Mouse (Mus musculus) thymus, adult 2 months (tissue): ENCODE data around the gene Ccdc106.

ENCODE experiments used
- CTCF ChIP-seq: fragments of 200-500 bp; IDR thresholded peaks from 2 replicates; pipeline ENCODE4 v1.5.1; 2012; ENCODE audit warnings: mild to moderate bottlenecking, control low read depth, low read length, moderate library complexity, borderline replicate concordance; ENCODE audit not compliant: control insufficient read depth, poor library complexity, insufficient read depth; ENCODE audit errors: extremely low read depth
- POLR2A ChIP-seq: fragments of 200-500 bp; IDR thresholded peaks from 2 replicates; pipeline ENCODE4 v1.6.1; 2012; ENCODE audit warnings: mild to moderate bottlenecking, low read length, control low read depth, moderate library complexity; ENCODE audit not compliant: control insufficient read depth, poor library complexity, insufficient read depth; ENCODE audit errors: extremely low read depth

DNA sequence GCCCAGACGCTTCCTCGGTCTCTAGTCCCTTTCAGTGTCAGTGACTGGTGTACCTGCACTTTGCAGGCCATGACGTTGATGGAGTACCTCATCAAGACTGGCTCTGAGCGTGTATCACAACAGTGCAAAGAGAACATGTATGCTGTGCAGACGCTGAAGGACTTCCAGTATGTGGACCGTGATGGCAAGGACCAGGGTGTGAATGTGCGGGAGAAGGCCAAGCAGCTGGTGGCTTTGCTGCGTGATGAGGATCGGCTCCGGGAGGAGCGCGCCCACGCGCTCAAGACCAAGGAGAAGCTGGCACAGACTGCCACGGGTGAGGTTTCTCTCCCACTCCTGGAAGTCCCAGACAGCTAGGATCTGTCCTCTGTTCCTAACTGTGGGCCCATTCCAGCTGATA lies 69.5 kb downstream of the Ccdc106 start:
- no peak for TF ChIP-seq POLR2A
- no peak for TF ChIP-seq CTCF
